Mouse (Mus musculus) thymus, postnatal 0 days (tissue): ENCODE measurements at regions not wholly inside any gene's neighbourhood (a gene's known extent, or its start where the extent isn't known, plus 50 kb on each side); places are given as distances from the start of the nearest gene placed in this dataset.

ENCODE experiments used
- DNase-seq: peaks from one replicate; pipeline ENCODE4 v3.0.0-alpha.2; 2015; ENCODE audit warnings: low spot score

DNA sequence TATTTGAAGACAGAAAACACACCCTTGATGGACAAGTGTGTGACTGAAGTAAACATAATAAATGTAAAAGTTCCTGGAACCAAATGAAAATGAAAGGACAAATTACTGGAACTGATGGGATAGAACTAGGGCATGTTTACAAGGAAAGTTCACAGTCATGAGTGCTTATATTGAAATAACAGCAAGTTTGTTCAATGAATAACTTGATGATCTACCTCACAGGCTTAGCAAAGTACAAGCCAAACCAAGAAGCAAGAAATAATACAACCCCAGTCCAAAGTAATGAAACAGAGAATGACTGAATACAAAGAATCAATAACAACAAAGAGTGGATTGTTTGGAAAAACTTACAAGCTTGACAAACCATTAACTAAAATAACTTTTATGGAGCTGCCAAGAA lies 56.2 kb downstream of the Gm379 start:
- no peak for DNase-seq

DNA sequence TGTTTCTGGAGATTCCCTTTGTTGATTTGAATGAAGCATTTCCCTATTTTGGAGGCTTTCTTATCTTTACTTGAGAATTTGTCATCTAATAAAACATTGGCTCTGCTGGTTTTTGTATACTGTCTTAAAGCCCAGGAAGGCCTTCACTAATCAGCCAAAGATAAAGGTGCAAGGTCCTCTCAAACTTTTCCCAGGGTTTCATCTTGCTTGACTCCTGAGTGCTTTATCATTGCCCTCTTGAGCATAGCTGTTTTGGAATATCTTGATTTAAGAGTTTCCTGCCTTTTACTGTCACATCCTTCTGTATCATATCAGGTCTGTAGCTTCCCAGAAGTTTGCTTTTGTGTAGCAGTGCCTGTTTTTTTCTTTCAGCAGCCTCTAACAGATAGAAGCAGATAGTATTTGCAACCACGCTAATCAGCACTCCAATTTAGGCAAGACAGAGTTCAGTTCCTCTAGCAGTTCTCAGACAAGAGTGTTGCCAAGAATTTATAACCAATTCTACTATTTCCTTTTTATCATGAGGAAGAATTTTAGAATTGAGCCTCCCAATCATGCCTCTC lies 64.7 kb downstream of the Gm379 start:
- no peak for DNase-seq

DNA sequence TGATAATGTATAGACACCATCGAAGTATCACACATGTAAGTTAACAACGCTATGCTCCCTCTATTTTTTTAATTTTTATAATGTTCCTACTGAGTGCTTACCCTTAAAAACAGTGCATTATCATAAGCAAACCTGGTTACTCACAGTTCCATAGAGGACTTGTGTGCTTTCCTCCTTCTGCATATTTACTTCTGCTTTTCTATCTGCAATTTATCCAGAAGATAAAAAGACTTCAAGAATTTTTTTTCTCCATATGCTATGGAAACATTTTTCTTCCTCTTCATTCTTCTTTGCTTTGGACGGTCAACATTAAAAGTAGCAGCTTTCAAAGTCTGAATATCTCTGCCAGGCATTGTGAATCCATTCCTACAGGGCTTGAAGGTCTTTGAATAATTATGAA lies 102.7 kb downstream of the Gm379 start:
- DNase-seq, result no peak

DNA sequence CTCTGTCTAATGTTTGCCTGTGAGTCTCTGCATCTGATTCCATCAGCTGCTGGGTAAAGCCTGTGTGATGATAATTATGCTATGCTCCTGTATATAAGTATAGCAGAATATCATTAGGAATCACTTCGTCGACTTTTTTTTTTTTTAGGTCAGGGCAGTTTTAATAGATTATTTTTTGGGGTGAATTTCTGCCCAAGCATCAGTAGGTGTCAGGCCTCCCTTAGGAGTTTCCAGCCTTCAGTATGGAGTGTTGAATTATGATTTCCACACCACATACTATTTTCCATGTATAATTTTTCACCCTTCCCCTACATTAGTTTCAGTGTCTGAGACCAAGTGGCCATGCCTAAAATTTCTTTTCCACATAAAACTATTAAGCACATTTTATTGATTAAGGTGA lies 121.5 kb downstream of the Gm379 start:
- DNase-seq, result no peak

DNA sequence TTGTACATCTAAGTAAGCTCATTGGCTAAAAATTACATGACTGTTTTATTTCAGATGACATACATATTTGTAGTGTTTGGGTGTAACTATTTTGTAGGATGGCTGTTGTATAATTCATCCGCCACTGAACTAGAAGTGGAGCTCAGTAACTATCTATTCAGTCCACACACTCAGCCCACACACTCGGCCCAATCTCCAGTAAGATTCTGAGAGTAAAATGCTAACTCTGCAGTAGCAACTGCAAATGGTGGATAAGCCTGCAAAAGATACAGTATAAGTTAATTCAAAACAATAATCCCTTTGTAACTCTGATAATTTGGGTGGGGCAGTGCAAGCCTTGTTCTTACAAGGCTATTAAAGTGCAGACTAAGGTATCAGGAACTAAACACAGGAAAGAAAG lies 123.3 kb downstream of the Gm379 start:
- no peak for DNase-seq

DNA sequence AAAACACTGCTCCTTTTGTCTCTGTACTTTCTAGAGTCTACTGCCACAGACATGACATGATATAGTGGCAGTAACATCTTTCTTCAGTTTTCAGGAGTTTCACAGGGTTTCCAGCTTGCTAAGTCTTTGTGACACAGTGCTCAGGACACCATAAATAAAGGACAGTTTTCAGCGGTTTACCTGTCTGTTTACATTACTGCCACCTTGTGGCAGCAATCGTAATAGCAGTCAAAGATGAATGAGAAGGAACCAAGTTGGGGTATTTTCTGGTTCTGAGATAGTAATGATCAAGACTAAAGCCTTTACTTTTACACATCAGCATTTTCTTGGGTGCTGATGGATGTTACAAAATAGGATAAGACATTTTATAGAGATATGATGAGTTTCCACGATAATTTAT lies 127.7 kb downstream of the Gm379 start:
- peak; percentile 24 for DNase-seq
